Mouse (Mus musculus) left cerebral cortex, adult 9 months (tissue): ENCODE results near the gene C9.
A peak's percentile ranks its signal among the peaks of the same experiment; 100 is the strongest.

ENCODE experiments used
- DNase-seq, 2 experiments: peaks; one replicate each; pipeline ENCODE4 v3.0.0; 2022; ENCODE audit warnings: low spot score in 2 of 2

C9 gene

GRCm38 (mm10) chr15:6483561-6483960 lies 38.4 kb downstream of the C9 start:
- DNase-seq: no peak

DNA sequence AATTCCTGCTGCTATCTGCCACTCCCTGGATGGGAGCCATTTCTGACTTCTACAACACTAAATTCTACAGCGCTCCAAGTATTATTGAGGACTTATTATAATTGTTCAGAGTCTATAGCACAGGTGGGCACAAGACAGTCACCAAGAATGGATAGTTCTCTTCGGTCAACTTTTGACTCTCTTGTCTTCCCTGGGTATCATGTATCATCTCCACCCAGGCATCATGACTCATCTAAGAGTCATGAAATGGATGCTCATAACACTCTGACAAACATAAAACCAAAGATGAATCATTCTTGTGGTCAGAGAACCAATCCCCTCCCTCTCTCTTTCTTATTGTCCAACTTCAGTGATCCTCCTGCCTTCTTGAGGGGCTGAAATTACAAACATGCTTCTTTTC lies 47.3 kb downstream of the C9 start:
- no peak for DNase-seq

DNA sequence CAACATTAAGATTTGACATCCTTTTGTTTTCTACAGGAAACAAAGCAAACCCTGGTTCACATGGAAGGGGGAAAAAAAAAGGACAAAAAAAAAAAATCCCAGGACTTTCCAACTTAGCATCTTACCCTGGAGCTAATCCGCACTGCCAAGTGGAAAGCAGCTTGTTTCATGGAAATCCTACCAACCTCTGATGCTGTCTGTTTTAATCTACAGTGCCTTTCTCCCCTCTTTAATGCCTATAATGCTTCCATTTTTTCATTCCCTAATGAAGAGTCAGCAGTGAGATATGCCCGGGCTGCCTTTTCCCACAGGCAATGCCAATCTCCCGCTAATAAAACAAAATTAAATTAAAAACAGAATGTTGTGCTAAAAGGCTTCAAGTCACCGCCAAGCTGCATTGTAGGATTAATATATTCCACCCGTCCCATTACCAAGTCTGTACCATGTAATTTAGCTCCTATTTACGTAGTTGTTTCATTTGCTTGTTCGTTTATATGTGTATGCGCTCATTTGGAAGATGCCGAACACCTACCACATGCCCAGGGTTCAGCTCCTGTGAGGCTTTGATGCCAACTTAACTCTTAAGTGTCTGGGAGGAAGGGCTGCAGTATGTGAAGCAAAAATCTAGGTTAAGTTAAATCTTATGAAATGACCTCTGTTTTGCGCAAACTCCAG lies 53.4 kb downstream of the C9 start:
- no peak for DNase-seq

DNA sequence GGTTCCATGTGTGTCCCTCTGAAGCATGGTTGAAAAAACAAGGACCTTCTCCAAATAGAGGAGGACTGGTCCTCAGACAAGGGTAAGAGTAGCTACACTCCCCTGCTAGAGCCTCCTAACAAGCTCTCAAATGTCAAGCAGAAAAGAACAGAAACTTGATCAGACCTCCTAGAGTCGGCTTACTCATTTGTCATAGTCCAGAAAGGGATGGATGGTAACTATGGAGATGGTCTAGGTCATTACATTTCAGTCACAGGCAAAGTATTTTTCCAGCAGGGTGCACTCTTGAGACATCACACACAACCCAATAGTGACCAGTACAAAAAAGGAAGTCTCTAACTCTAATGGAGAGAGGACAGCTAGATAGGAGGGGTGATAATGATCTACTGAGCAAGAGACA lies 55.7 kb downstream of the C9 start:
- DNase-seq: peak in 1 of 2 experiments; percentile 29

DNA sequence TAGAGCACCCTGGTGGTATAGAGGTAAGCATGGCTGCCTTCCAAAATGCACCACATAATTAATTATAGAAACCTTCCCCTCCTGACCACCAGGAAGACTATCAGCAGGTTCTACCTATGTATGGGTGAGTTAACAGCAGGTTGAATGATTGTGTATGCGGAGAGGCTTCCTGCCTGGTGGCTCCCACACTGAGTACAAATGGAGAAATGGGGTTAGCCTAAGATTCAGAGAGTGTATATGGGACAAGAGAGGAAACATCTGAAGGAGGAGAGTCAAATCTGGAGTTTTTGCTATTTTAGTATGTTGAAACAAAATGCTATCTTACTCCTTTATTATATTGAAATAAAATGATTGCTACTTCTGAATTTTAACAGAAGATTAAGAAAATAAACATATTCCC lies 72.4 kb downstream of the C9 start:
- DNase-seq: no peak

DNA sequence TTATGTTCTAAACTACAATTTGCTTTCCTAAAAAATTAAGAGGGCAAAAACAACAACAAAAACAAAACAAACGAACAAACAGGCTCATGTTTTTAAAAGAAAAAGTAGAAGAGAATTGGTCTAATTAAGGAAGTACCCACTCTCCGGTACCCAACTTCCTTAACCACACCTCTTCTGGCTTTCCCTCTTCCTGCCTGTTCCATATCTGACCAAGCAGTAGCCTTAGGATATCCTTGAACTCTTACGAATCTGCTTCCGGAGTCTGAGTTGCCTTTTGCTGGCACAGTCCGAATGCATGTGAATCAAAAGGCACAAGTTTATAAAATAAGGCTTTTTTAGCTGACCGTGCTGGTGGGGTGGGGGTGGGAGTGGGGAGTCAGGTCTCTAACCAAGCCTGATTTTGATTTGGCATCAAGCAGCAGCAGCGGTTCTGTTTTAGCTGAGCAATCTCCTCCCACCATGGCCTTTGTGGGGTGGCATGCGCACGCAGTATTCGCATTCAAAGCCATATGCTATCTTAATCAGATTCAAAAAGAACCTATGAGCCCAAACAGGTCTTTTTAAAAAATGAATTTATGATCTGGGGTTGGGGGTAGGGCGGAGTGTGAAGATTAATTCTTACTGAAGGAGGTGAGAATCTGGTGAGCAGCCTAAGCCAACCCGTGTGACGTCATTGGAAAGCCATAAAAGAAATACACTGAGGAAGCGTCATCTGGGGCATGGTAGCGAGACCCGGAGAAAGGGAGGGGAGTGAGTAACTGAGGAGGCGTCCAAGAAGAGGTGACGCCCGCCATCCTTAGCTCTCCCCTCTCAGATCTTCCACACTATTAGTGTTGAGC lies 74.5 kb downstream of the C9 start:
- no peak for DNase-seq

GRCm38 (mm10) chr15:6520505-6521155 lies 75.5 kb downstream of the C9 start:
- DNase-seq: no peak

- no peak for DNase-seq
Measured at GRCm38 (mm10) chr15:6522653-6523167, 77.6 kb downstream of the C9 start, which contains the start of gene Fyb. Gene Fyb, plus strand, starts transcription at chr15:6522853.

GRCm38 (mm10) chr15:6524801-6525200 lies 79.7 kb downstream of the C9 start:
- DNase-seq: no peak

DNA sequence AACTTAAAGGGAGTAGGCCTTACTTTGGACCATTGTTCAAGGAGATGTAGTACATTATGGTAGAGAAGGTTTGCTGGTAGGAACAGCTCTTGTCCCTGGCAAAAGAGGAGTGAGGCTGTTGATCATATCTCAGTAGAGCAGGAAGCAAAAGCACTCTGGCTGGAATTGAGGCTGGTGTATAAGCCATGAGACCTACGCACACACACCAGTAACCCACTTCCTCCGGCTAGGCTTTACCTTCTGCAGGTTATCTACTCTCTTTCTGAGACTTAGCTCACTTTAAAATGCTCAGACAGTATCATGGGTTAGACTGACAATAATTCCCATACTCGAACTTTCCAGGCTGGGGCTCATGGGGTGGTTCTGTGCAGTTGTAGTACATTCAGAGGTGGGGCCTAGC lies 80.3 kb downstream of the C9 start:
- DNase-seq: no peak

DNA sequence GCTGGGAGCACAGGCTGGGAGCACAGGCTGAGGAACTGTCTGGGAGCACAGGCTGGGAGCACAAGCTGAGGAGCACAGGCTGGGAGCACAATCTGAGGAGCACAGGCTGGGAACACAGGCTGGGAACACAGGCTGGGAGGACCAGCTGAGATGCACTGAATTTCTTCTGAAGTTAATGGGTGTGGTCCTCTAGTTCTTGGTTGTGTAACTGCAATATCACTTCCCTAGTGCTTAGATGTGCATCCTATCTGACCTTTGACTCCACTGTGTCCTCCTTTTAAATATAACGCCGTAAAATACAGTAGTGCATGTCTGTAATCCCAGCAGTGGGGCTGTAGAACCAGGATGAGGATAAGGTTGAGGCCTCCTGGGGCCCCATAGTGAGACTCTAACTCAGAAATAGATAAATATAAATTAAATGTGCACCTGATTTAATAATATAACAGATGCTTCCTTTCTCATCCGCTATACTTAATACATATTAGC lies 88.8 kb downstream of the C9 start:
- DNase-seq: no peak

GRCm38 (mm10) chr15:6534592-6534991 lies 89.5 kb downstream of the C9 start:
- no peak for DNase-seq

- DNase-seq: no peak
Measured at GRCm38 (mm10) chr15:6539639-6540338, 94.7 kb downstream of the C9 start.
